Mouse (Mus musculus): Measurements from ENCODE around the gene Ttc7b.

DNA sequence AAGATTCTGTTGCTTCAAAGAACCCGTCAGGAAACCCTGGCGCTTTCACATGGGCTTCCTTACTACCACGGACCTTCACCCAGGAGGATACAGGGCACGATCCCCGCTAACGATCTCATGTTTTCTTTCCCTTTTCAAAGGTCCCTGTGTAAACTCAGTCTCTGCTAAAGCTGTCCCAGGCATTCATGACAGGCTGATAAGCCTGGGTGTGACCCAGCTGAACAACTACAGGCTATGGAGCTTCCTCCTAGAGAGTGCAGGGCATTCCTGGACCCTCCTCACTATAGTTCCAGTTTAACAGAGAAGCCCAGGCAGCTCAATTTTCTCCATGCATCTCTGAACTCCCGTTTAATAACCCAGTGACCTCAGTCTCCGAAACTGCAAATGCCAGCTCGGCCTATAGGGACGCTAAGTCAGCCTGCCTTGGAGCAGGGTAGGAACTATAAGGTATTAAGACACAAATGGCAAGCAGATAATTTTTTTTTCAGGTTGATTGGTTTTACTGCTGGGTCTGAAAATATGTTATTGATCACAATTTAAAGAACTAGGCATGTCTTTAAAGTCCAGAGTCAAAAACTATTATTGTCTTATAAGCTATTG is 41.3 kb downstream of the Ttc7b start:
- TF ChIP-seq CTCF (IDR thresholded peaks at IDR 0.05; ENCODE audit: low read depth) (no peak), EP300 (IDR thresholded peaks at IDR 0.05; ENCODE audit: low read depth) (no peak)

All from liver, postnatal 0 days (tissue).